Mouse (Mus musculus): ENCODE data around the gene Dpep1.

Gene Dpep1

GRCm38 (mm10) chr8:123185566-123186409 is at the start of gene Dpep1:
Gene Dpep1, plus strand, starts transcription at chr8:123186242.
- in situ Hi-C loops (cut with MboI; ENCODE audit: low pct_unique_long_range_greater_than_20kb in 1 of 2, low sequenced_read_pairs in 2 of 2, unreplicated experiment in 1 of 2) = no loop called here

GRCm38 (mm10) chr8:123136287-123136686 is 49.8 kb upstream of the Dpep1 start:
- in situ Hi-C loops (cut with MboI; ENCODE audit: low pct_unique_long_range_greater_than_20kb in 1 of 2, low sequenced_read_pairs in 2 of 2, unreplicated experiment in 1 of 2) = no loop called here

- in situ Hi-C loops (cut with MboI; ENCODE audit: low pct_unique_long_range_greater_than_20kb in 1 of 2, low sequenced_read_pairs in 2 of 2, unreplicated experiment in 1 of 2) = no loop called here
Measured at GRCm38 (mm10) chr8:123137645-123138077, 48.4 kb upstream of the Dpep1 start.

DNA sequence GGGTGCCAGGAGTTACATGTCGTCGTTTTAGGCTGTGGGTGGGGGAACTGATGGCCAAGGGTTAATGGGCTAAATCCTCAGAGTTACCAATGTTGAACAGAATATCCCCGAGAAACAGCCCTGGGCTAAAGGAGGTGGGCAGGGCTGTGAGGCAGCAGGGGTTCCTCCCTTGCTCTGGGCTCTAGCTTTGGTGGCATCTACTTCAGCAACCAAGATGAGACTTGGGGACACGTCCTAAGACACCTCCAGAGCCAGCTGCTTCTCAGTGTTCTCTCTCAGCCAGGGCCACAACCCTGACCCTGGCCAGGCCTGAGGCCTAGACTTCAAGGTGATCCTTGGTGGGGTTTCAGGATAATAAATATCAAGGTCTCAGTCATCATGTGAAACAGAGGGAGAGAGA is 47.3 kb upstream of the Dpep1 start:
- in situ Hi-C loops (cut with MboI; ENCODE audit: low pct_unique_long_range_greater_than_20kb in 1 of 2, low sequenced_read_pairs in 2 of 2, unreplicated experiment in 1 of 2) = no loop called here

- in situ Hi-C loops (cut with MboI; ENCODE audit: low pct_unique_long_range_greater_than_20kb in 1 of 2, low sequenced_read_pairs in 2 of 2, unreplicated experiment in 1 of 2) = no loop called here
Measured at GRCm38 (mm10) chr8:123141741-123142462, 44.1 kb upstream of the Dpep1 start.

GRCm38 (mm10) chr8:123145279-123145678 is 40.8 kb upstream of the Dpep1 start:
- in situ Hi-C loops (cut with MboI; ENCODE audit: low pct_unique_long_range_greater_than_20kb in 1 of 2, low sequenced_read_pairs in 2 of 2, unreplicated experiment in 1 of 2) = no loop called here

DNA sequence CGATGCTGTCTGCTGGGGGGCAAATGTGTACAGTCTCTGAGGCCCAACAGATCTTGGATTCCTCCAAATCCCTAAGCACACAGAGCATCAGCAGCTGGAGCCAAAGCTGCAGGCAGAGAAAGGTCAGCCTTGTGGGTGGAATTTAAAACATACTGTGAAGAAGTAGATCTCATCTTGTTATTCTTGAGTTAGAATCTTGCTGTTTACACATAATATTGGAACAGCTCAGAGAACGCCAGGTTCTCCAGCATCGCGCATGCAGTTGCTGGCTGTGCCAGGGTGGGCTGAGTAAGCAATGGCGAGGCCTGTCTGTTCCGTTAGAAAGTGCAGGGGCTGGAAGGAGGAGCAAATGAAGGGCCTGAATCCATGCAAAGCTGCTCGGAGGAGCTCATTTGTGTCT is 39.7 kb upstream of the Dpep1 start:
- in situ Hi-C loops (cut with MboI; ENCODE audit: low pct_unique_long_range_greater_than_20kb in 1 of 2, low sequenced_read_pairs in 2 of 2, unreplicated experiment in 1 of 2) = no loop called here

DNA sequence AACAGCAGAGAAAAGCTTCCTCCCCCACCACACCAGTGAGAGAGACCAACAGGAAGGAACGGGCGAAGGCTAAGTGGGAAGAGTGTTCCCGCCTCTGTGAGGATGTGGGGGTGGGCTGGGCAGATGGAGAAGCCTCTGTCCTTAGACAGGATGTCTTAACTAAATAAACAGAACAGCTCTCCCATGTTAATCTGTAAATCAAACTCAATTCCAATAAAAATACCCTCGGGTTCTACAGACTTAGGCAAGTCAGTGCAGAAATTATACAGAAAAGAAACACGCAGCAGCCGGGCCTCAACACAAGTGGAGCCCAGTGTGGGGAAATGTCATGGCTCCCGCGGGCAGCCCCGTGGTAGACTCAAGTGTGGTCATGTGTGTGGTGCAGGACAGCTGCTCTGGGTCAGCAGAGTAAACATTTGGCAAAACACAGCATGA is 35.3 kb upstream of the Dpep1 start:
- in situ Hi-C loops (cut with MboI; ENCODE audit: low pct_unique_long_range_greater_than_20kb in 1 of 2, low sequenced_read_pairs in 2 of 2, unreplicated experiment in 1 of 2) = no loop called here

DNA sequence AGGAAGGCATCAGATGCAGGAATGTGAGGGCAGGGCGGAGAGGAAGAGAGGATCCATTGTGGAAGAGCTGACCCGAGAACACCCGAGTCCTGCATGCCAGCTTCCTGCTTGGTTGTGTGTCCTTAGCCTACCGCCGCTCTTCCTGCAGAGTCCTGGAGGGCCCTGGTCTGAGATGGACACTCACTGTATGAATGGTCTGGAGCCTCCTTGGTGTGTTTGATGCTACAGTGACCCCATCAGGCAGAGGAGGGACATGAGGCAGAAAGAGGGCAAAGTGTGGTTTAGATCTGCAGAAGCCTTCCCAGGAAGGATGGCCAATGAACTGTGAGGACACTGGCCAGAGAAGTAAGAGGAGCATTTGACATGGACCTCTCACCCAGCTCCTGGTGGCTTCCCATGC is 30.9 kb upstream of the Dpep1 start:
- in situ Hi-C loops (cut with MboI; ENCODE audit: low pct_unique_long_range_greater_than_20kb in 1 of 2, low sequenced_read_pairs in 2 of 2, unreplicated experiment in 1 of 2) = no loop called here

- in situ Hi-C loops (cut with MboI; ENCODE audit: low pct_unique_long_range_greater_than_20kb in 1 of 2, low sequenced_read_pairs in 2 of 2, unreplicated experiment in 1 of 2) = no loop called here
Measured at GRCm38 (mm10) chr8:123156070-123156773, 29.8 kb upstream of the Dpep1 start.

GRCm38 (mm10) chr8:123157888-123158465 is 28.1 kb upstream of the Dpep1 start, which contains the start of gene Sult5a1:
Gene Sult5a1, minus strand, starts transcription at chr8:123158315.
- in situ Hi-C loops (cut with MboI; ENCODE audit: low pct_unique_long_range_greater_than_20kb in 1 of 2, low sequenced_read_pairs in 2 of 2, unreplicated experiment in 1 of 2) = no loop called here

- in situ Hi-C loops (cut with MboI; ENCODE audit: low pct_unique_long_range_greater_than_20kb in 1 of 2, low sequenced_read_pairs in 2 of 2, unreplicated experiment in 1 of 2) = no loop called here
Measured at GRCm38 (mm10) chr8:123181391-123181790, 4.7 kb upstream of the Dpep1 start.

DNA sequence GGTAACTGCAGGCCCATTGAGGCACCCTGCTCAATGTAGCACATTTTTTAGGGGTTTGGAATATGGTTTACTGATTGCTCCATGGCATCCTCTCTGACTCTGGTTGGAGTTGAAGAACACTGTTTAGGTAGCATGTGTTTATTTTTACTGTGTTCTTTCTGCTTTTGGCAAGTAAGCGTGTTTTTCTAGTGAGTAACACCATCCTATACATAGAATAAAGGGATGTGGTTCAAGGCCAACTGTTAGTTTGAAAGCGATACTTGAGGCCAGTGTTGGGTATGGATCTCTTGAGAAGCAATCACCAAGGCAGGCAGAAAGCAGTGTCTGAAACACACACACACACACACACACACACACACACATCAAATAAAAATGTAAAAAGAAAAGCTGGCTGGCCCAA is 2.0 kb downstream of the Dpep1 start:
- in situ Hi-C loops (cut with MboI; ENCODE audit: low pct_unique_long_range_greater_than_20kb in 1 of 2, low sequenced_read_pairs in 2 of 2, unreplicated experiment in 1 of 2) = no loop called here

- in situ Hi-C loops (cut with MboI; ENCODE audit: low pct_unique_long_range_greater_than_20kb in 1 of 2, low sequenced_read_pairs in 2 of 2, unreplicated experiment in 1 of 2) = no loop called here
Measured at GRCm38 (mm10) chr8:123188841-123189240, 2.8 kb downstream of the Dpep1 start.

GRCm38 (mm10) chr8:123190678-123191077 is 4.6 kb downstream of the Dpep1 start:
- in situ Hi-C loops (cut with MboI; ENCODE audit: low pct_unique_long_range_greater_than_20kb in 1 of 2, low sequenced_read_pairs in 2 of 2, unreplicated experiment in 1 of 2) = loop anchor here in 1 of 2 experiments (10.0 kb wide), 2 partner anchors 76 to 356 kb away; partner anchors contain the start of gene Cpne7

- in situ Hi-C loops (cut with MboI; ENCODE audit: low pct_unique_long_range_greater_than_20kb in 1 of 2, low sequenced_read_pairs in 2 of 2, unreplicated experiment in 1 of 2) = loop anchor here in 1 of 2 experiments (10.0 kb wide), 2 partner anchors 77 to 357 kb away; partner anchors contain the start of gene Cpne7
Measured at GRCm38 (mm10) chr8:123191908-123192307, 5.9 kb downstream of the Dpep1 start.

DNA sequence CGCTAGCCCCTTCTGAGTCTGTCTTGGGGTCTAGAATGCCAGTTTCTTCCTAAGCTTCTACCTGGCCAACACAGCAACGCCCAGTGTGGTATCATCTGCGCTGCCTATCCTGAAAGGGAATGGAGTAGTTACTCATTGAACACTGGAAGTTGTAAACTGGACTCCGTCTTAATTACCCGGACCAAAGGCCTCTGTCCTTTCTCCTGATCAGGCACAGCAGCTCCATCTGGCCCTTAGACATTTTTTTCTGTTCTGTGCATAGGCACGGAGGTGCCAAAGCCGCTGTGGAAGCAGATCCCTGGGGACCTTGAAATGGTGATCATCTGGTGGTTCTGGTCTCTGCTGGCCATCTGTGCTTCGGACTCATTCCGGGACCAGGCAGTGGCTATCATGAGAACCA is 7.7 kb downstream of the Dpep1 start:
- in situ Hi-C loops (cut with MboI; ENCODE audit: low pct_unique_long_range_greater_than_20kb in 1 of 2, low sequenced_read_pairs in 2 of 2, unreplicated experiment in 1 of 2) = loop anchor here in 1 of 2 experiments (10.0 kb wide), 2 partner anchors 79 to 359 kb away; partner anchors contain the start of gene Cpne7

GRCm38 (mm10) chr8:123197016-123197415 is 11.0 kb downstream of the Dpep1 start:
- in situ Hi-C loops (cut with MboI; ENCODE audit: low pct_unique_long_range_greater_than_20kb in 1 of 2, low sequenced_read_pairs in 2 of 2, unreplicated experiment in 1 of 2) = loop anchor here (5.0 to 10.0 kb wide), 3 partner anchors 82 to 362 kb away; partner anchors contain the start of gene Cpne7 (in 1 of the 2)

Measured in mouse embryonic stem cell (cell line).